Mouse (Mus musculus): ENCODE measurements around the gene C2cd4a.

The C2cd4a gene

GRCm38 (mm10) chr9:67832046-67832605 is at the start of gene C2cd4a:
Gene C2cd4a, minus strand, starts transcription at chr9:67832330.
- in situ Hi-C loops (cut with MboI): no loop called here

- in situ Hi-C loops (cut with MboI): no loop called here
Observed at GRCm38 (mm10) chr9:67878197-67878769, 46.2 kb upstream of the C2cd4a start.

GRCm38 (mm10) chr9:67877081-67877718 is 45.1 kb upstream of the C2cd4a start:
- in situ Hi-C loops (cut with MboI): no loop called here

- in situ Hi-C loops (cut with MboI): no loop called here
Observed at GRCm38 (mm10) chr9:67875337-67875736, 43.2 kb upstream of the C2cd4a start.

GRCm38 (mm10) chr9:67874522-67875222 is 42.5 kb upstream of the C2cd4a start:
- in situ Hi-C loops (cut with MboI): no loop called here

DNA sequence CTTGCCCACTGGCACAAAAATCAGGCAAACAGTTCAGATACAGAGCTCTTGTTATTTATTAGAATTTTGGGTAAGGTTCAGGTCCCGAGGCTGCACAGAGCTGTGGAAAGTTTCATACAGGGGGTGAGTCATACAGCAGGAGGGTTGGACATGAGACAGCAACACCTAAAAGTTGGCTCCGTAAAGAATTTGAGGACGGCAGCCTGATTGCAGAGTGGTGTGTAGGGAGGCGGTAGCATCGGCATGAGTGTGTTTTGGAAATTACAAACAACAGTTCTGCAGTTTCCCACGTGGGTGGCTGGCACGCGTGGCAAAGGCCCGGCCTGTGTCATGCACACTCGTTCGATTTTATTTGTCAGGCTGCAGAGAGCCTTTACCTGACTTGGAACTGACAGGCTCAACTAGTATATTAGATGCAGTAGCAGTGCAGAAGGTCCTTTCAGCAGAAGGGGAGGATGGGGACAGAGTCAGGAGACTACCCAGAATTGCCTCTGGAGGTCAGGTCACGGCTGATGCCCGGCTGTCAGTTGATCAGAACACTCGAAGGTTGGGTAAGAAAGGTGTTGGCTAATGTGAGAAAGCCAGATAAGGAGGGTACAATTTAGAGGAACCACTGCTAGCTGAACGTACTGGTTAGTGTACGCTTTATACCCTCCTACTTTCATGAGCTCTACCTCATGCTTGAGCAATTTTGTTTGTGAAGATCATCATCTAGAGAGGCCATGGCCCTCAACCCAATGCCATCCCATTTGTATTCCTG is 37.7 kb upstream of the C2cd4a start:
- in situ Hi-C loops (cut with MboI): no loop called here

DNA sequence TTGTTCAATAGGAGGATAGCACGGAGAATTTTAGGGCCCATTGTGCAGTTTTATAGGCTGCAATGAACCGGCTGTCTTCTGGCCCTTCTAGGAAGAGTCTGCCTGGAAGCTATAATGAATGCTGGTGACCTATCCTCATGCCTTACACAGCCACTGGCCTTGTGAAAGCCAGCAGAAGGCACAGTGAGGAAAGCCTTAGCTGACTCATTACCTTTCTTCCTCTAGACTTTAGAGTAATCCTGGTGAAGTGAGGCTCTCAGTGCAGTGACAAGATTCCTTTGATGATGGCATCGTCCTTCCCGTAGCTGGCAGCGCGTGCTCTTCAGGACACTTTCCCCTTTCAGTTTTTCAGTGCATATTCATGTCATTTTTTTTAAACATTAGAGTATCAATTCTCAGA is 35.3 kb upstream of the C2cd4a start:
- in situ Hi-C loops (cut with MboI): no loop called here

DNA sequence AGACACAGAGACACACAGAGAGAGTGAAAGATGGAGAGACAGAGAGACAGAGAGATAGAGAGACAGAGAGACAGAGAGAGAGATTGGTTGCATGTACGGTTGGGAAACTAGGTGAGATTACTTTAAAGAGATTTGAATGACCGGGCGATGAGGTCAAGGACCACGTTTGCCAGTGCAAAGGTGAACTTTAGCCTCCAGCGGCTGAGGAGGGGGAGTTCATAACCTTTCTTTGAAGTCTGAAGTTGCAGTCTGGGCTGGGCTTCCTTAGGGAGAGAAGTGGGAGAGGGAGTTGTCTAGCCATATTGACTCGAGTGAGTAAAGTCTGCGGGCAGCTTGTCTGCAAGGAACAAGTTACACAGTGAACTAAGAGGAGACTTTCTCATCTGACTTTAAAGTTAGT is 33.3 kb upstream of the C2cd4a start:
- in situ Hi-C loops (cut with MboI): no loop called here

GRCm38 (mm10) chr9:67864011-67864410 is 31.9 kb upstream of the C2cd4a start:
- in situ Hi-C loops (cut with MboI): no loop called here

DNA sequence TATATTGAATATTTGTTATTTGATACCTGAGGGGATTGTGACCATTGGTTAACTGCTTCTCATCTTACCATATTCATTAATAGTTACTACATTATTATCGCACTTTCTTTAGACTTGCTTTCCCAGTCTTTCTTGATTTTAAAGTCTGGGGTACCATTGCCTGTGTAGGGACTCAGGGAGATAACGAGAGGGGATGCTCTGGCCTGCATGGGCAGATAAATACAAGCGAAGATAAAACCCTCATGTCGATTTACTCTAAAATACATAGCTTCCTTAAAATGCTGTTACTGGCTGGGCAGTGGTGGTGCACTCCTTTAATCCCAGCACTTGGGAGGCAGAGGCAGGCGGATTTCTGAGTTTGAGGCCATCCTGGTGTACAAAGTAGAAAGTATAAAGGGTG is 31.2 kb upstream of the C2cd4a start:
- in situ Hi-C loops (cut with MboI): no loop called here

DNA sequence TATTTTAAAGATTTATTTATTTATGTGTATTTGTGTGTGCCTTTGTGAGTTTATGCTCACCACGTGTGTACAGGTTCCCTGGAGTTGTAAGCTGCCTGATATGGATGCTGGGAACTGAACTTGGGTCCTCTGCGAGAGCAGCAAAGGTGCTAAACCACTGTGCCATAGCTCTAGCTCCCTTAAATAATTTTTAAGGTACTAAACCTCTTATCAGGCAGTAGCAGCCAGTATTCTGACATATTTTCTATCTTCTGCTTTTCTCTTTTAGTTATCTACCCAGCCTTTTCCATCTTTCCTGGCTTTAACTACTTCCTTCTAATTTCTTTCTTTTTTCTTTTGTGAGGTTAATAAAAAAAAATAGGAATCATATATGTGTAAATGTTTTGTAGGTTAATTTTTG is 28.1 kb upstream of the C2cd4a start:
- in situ Hi-C loops (cut with MboI): no loop called here

- in situ Hi-C loops (cut with MboI): no loop called here
Observed at GRCm38 (mm10) chr9:67851150-67851549, 19.0 kb upstream of the C2cd4a start.

DNA sequence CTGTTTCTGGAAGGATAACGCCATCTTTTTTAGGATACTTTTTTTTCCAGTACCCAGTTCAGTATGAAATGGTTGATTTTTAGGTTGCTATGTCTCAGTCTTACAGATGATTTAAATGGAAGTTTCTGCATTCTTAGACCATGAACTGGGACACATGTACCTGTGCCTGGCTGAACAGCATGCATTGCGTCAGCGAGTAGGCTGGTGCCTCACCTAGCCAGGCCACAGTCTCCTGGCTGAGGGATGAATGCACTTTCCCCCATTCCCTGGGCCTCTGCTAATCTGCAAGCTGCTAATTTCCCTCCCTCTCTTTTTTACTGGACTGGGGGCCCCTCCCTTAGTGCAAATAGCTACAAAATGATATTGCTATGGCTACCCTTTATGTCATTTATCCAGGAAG is 17.7 kb upstream of the C2cd4a start:
- in situ Hi-C loops (cut with MboI): no loop called here

GRCm38 (mm10) chr9:67849397-67849796 is 17.3 kb upstream of the C2cd4a start:
- in situ Hi-C loops (cut with MboI): no loop called here

DNA sequence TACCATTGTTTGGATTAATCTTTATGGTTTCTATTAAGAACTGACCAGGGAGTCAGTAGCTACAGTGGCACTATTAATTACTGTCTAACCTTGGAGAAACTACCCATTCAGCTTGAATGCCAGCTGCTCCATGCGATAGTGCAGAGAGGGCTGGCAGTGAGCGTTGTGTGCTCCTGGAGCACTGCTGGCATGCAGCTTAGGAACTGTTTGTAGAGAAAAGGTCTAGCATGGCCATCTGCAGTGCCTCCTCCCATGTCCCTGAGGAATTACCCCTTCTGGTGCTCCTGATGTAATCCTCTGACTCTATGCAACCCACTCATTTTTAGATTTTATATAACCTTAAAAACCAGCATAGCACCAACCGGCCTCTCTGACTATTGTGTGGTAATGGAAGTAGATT is 15.5 kb upstream of the C2cd4a start:
- in situ Hi-C loops (cut with MboI): no loop called here

- in situ Hi-C loops (cut with MboI): no loop called here
Observed at GRCm38 (mm10) chr9:67846089-67846488, 14.0 kb upstream of the C2cd4a start.

GRCm38 (mm10) chr9:67845648-67846047 is 13.5 kb upstream of the C2cd4a start:
- in situ Hi-C loops (cut with MboI): no loop called here

- in situ Hi-C loops (cut with MboI): no loop called here
Observed at GRCm38 (mm10) chr9:67845012-67845411, 12.9 kb upstream of the C2cd4a start.

- in situ Hi-C loops (cut with MboI): no loop called here
Observed at GRCm38 (mm10) chr9:67842797-67843196, 10.7 kb upstream of the C2cd4a start.

GRCm38 (mm10) chr9:67839981-67840859 is 8.1 kb upstream of the C2cd4a start, which contains the start of gene Vps13c:
Gene Vps13c, plus strand, starts transcription at chr9:67840396.
- in situ Hi-C loops (cut with MboI): no loop called here

- in situ Hi-C loops (cut with MboI): no loop called here
Observed at GRCm38 (mm10) chr9:67837311-67837710, 5.2 kb upstream of the C2cd4a start.
